Mouse (Mus musculus): ENCODE measurements at regions not wholly inside any gene's neighbourhood (a gene's known extent, or its start where the extent isn't known, plus 50 kb on each side); places are given as distances from the start of the nearest gene placed in this dataset.

DNA sequence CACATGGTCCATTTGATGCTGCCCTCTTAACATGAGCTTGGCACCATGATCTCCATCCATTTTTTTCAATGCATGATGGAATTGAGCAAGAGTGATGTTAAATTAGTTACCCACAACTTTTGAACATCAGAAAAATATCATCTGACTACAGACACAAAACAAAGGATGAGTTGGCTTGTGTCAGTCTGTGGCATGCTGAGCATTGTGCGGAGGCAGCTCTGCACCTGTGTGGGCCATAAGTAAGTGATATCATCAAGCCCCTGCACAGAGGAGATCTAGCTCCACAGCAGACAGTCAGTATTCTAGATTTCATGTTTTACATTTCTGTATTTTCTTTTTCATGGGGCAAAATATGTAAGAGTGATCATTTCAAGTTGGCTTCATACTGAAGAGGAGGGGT, 962.8 kb downstream of the Slc4a3 start:
- TF ChIP-seq USF1 (IDR thresholded peaks at IDR 0.05; ENCODE audit: low read depth): no peak
- TF ChIP-seq MYOG (IDR thresholded peaks at IDR 0.05; ENCODE audit: control insufficient read depth, extremely low read depth, insufficient read length): no peak
- no peak for TF ChIP-seq CEBPB (IDR thresholded peaks at IDR 0.05; ENCODE audit: low read depth)
- TF ChIP-seq CTCF (IDR thresholded peaks at IDR 0.05; ENCODE audit: control insufficient read depth, insufficient read depth, insufficient read length): no peak
- no peak for TF ChIP-seq MAX (IDR thresholded peaks at IDR 0.05)
- no peak for TF ChIP-seq MYOD1 (IDR thresholded peaks at IDR 0.05; ENCODE audit: control insufficient read depth, insufficient read length, low read depth)
- no peak for TF ChIP-seq FOSL1 (IDR thresholded peaks at IDR 0.05; ENCODE audit: insufficient read depth, low read length, poor library complexity, severe bottlenecking)
- H3K4me3 ChIP-seq (ENCODE audit: insufficient read depth, poor library complexity, severe bottlenecking): no peak overlapping the region

DNA sequence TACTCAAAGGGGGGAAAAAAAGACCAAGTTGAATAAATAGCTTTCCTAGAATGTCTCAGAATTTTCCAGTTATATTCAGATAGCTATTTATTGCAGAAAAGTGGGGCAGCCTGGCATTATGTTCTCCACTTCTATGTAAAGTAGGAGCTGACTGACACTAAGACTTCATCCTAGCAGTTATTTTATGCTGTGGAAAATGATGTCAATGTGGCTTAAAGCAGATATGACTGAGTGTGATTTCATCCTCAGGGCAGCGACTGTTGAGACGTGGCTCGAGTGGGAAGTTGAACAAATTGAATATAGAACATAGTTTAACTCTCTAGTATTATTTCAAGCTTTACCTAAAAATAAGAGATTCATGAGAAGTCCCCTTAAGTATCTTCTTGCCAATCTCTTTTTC, 963.4 kb downstream of the Slc4a3 start:
- no peaks in the 10 kb centered on the region for H3K27me3 ChIP-seq (ENCODE audit: control insufficient read depth, insufficient read depth, insufficient read length)
- TF ChIP-seq CTCF (IDR thresholded peaks at IDR 0.05; ENCODE audit: control insufficient read depth, insufficient read depth, insufficient read length) (no peak), MYOG (IDR thresholded peaks at IDR 0.05; ENCODE audit: control insufficient read depth, extremely low read depth, insufficient read length) (no peak), USF1 (IDR thresholded peaks at IDR 0.05; ENCODE audit: low read depth) (no peak)
- H3K36me3 ChIP-seq (ENCODE audit: control insufficient read depth, insufficient read depth): no peaks in the 10 kb centered on the region
- no peak overlapping the region for H3K4me3 ChIP-seq (ENCODE audit: insufficient read depth, poor library complexity, severe bottlenecking)
- H3K79me3 ChIP-seq (ENCODE audit: low read depth): no peaks in the 10 kb centered on the region
- H3K79me2 ChIP-seq (ENCODE audit: control insufficient read depth, insufficient read depth): no peaks in the 10 kb centered on the region
- no peak overlapping the region for H3ac ChIP-seq (ENCODE audit: control insufficient read depth, insufficient read length, low read depth)

More for the DNA sequence above, 962.8 kb downstream of the Slc4a3 start:
- Histone ChIP-seq H3K36me3 (ENCODE audit: control insufficient read depth, insufficient read depth) (no peaks in the 10 kb centered on the region), H3K79me2 (ENCODE audit: control insufficient read depth, insufficient read depth) (no peaks in the 10 kb centered on the region), H3ac (ENCODE audit: control insufficient read depth, insufficient read length, low read depth) (no peak overlapping the region), H3K27me3 (ENCODE audit: control insufficient read depth, insufficient read depth, insufficient read length) (no peaks in the 10 kb centered on the region), H3K79me3 (ENCODE audit: low read depth) (no peaks in the 10 kb centered on the region)

DNA sequence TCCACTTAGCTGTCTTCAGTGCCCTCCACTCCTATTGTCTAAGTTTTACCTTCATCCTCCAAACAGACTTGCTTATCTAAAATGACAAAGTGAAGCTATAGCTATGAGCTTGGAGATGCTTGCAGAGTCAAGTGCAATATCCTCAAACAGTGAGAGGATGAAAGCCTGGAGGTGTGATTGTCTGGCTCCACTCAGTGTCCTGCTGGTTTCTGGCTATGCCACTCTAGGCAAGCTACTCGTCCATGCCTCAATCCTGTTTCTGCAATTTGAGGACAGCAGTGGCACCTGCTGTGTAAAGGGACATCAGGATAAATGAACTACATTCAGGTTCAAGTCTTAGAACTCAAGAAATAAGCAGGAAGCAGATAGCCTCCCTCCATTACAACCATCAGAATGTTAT, 966.1 kb downstream of the Slc4a3 start:
- no peaks in the 10 kb centered on the region for H3K36me3 ChIP-seq (ENCODE audit: control insufficient read depth, insufficient read depth)
- no peaks in the 10 kb centered on the region for H3K79me3 ChIP-seq (ENCODE audit: low read depth)
- H3K79me2 ChIP-seq (ENCODE audit: control insufficient read depth, insufficient read depth): no peaks in the 10 kb centered on the region
- no peak overlapping the region for H3ac ChIP-seq (ENCODE audit: control insufficient read depth, insufficient read length, low read depth)
- no peaks in the 10 kb centered on the region for H3K27me3 ChIP-seq (ENCODE audit: control insufficient read depth, insufficient read depth, insufficient read length)
- no peak for TF ChIP-seq MAX (IDR thresholded peaks at IDR 0.05)
- TF ChIP-seq CEBPB (IDR thresholded peaks at IDR 0.05; ENCODE audit: low read depth): no peak
- TF ChIP-seq MYOG (IDR thresholded peaks at IDR 0.05; ENCODE audit: control insufficient read depth, extremely low read depth, insufficient read length): no peak
- no peak for TF ChIP-seq FOSL1 (IDR thresholded peaks at IDR 0.05; ENCODE audit: insufficient read depth, low read length, poor library complexity, severe bottlenecking)
- TF ChIP-seq CTCF (IDR thresholded peaks at IDR 0.05; ENCODE audit: control insufficient read depth, insufficient read depth, insufficient read length): no peak
- no peak for TF ChIP-seq USF1 (IDR thresholded peaks at IDR 0.05; ENCODE audit: low read depth)
- TF ChIP-seq MYOD1 (IDR thresholded peaks at IDR 0.05; ENCODE audit: control insufficient read depth, insufficient read length, low read depth): no peak
- no peak overlapping the region for H3K4me3 ChIP-seq (ENCODE audit: insufficient read depth, poor library complexity, severe bottlenecking)

DNA sequence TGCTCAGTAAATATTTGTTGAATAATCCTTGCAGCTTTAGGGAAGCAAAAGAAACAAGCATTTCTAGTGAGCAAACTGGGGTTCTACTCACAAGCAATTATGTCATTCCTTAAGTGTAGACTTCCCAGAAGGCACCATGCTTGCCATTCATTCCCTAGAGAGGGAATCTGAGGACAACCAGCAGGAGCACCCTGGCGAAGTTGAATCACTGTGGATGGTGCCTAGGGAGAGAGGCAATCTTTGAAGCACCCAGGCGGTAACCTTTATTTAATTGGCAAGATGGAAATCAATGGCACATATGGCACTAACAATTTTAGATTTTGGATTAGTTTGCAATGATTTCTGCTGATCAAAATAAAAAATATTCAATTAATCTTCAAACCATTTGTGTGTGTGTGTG, 967.4 kb downstream of the Slc4a3 start:
- H3K36me3 ChIP-seq (ENCODE audit: control insufficient read depth, insufficient read depth): no peaks in the 10 kb centered on the region
- no peaks in the 10 kb centered on the region for H3K27me3 ChIP-seq (ENCODE audit: control insufficient read depth, insufficient read depth, insufficient read length)
- H3ac ChIP-seq (ENCODE audit: control insufficient read depth, insufficient read length, low read depth): no peak overlapping the region
- no peaks in the 10 kb centered on the region for H3K79me2 ChIP-seq (ENCODE audit: control insufficient read depth, insufficient read depth)
- no peaks in the 10 kb centered on the region for H3K79me3 ChIP-seq (ENCODE audit: low read depth)
- TF ChIP-seq CEBPB (IDR thresholded peaks at IDR 0.05; ENCODE audit: low read depth) (no peak), USF1 (IDR thresholded peaks at IDR 0.05; ENCODE audit: low read depth) (no peak), CTCF (IDR thresholded peaks at IDR 0.05; ENCODE audit: control insufficient read depth, insufficient read depth, insufficient read length) (no peak), MAX (IDR thresholded peaks at IDR 0.05) (no peak), MYOG (IDR thresholded peaks at IDR 0.05; ENCODE audit: control insufficient read depth, extremely low read depth, insufficient read length) (no peak), MYOD1 (IDR thresholded peaks at IDR 0.05; ENCODE audit: control insufficient read depth, insufficient read length, low read depth) (no peak), FOSL1 (IDR thresholded peaks at IDR 0.05; ENCODE audit: insufficient read depth, low read length, poor library complexity, severe bottlenecking) (no peak)
- no peak overlapping the region for H3K4me3 ChIP-seq (ENCODE audit: insufficient read depth, poor library complexity, severe bottlenecking)

DNA sequence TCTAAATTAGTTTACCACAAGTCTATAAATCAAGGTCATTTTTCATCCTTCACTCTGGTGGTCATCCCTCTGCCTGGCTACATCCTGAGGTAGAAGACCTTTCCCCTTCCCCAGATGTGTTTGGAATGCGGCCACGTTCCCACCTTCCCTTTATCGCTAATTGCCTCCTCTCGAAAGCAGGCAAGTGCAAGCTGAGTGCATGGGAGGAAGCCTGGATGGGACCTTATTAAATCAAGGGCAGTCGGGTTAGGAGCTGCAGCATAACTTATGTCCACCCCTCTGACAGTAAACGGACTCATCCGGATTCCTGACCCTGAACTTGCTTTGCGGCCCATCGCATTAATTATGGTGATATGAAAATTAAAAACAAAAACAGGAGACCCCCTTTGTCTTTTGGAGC, 983.5 kb downstream of the Slc4a3 start:
- Histone ChIP-seq H3K4me3 (ENCODE audit: insufficient read depth, poor library complexity, severe bottlenecking) (no peak overlapping the region), H3K79me3 (ENCODE audit: low read depth) (no peaks in the 10 kb centered on the region), H3K79me2 (ENCODE audit: control insufficient read depth, insufficient read depth) (no peaks in the 10 kb centered on the region), H3K36me3 (ENCODE audit: control insufficient read depth, insufficient read depth) (no peaks in the 10 kb centered on the region), H3K27me3 (ENCODE audit: control insufficient read depth, insufficient read depth, insufficient read length) (no peaks in the 10 kb centered on the region), H3ac (ENCODE audit: control insufficient read depth, insufficient read length, low read depth) (no peak overlapping the region)
- TF ChIP-seq MAX (IDR thresholded peaks at IDR 0.05) (no peak), MYOG (IDR thresholded peaks at IDR 0.05; ENCODE audit: control insufficient read depth, extremely low read depth, insufficient read length) (no peak), USF1 (IDR thresholded peaks at IDR 0.05; ENCODE audit: low read depth) (no peak), MYOD1 (IDR thresholded peaks at IDR 0.05; ENCODE audit: control insufficient read depth, insufficient read length, low read depth) (no peak), CTCF (IDR thresholded peaks at IDR 0.05; ENCODE audit: control insufficient read depth, insufficient read depth, insufficient read length) (no peak), FOSL1 (IDR thresholded peaks at IDR 0.05; ENCODE audit: insufficient read depth, low read length, poor library complexity, severe bottlenecking) (no peak), CEBPB (IDR thresholded peaks at IDR 0.05; ENCODE audit: low read depth) (no peak)

DNA sequence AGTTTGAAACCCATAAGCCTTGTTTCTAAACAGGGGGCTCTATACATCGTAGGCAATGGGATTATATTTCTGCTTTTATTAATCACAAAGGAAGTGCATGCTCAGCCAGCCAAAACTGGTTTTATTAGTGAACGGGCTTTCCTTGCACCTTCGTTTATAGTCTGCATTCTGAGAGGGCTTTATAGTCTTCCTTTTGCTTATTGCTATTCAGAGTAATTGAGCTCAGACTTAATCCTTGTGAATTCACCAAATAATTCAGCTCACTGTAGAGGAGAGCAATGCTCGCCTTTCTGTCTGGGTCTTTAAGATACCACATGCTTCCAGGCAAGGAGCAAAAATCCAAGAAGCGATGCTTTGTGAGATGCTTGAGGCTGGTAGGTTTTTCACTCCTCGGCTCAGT, 984.3 kb downstream of the Slc4a3 start:
- no peak overlapping the region for H3ac ChIP-seq (ENCODE audit: control insufficient read depth, insufficient read length, low read depth)
- TF ChIP-seq MYOG (IDR thresholded peaks at IDR 0.05; ENCODE audit: control insufficient read depth, extremely low read depth, insufficient read length): no peak
- no peak for TF ChIP-seq CEBPB (IDR thresholded peaks at IDR 0.05; ENCODE audit: low read depth)
- no peak for TF ChIP-seq MAX (IDR thresholded peaks at IDR 0.05)
- TF ChIP-seq FOSL1 (IDR thresholded peaks at IDR 0.05; ENCODE audit: insufficient read depth, low read length, poor library complexity, severe bottlenecking): no peak
- no peak for TF ChIP-seq CTCF (IDR thresholded peaks at IDR 0.05; ENCODE audit: control insufficient read depth, insufficient read depth, insufficient read length)
- TF ChIP-seq USF1 (IDR thresholded peaks at IDR 0.05; ENCODE audit: low read depth): no peak
- no peak for TF ChIP-seq MYOD1 (IDR thresholded peaks at IDR 0.05; ENCODE audit: control insufficient read depth, insufficient read length, low read depth)
- H3K27me3 ChIP-seq (ENCODE audit: control insufficient read depth, insufficient read depth, insufficient read length): no peaks in the 10 kb centered on the region
- no peaks in the 10 kb centered on the region for H3K79me2 ChIP-seq (ENCODE audit: control insufficient read depth, insufficient read depth)
- H3K4me3 ChIP-seq (ENCODE audit: insufficient read depth, poor library complexity, severe bottlenecking): no peak overlapping the region
- no peaks in the 10 kb centered on the region for H3K36me3 ChIP-seq (ENCODE audit: control insufficient read depth, insufficient read depth)
- no peaks in the 10 kb centered on the region for H3K79me3 ChIP-seq (ENCODE audit: low read depth)

All from C2C12 (cell line).